Mouse (Mus musculus) cerebellum, adult 8-10 months (tissue): ENCODE measurements around the gene Ifnl2.

Experiments used
- DNase-seq: peaks from one replicate; pipeline ENCODE4 v3.0.0; 2022

Gene Ifnl2

GRCm38 (mm10) chr7:28490410-28490809 lies 19.8 kb downstream of the Ifnl2 start:
- peak; percentile 78 for DNase-seq

DNA sequence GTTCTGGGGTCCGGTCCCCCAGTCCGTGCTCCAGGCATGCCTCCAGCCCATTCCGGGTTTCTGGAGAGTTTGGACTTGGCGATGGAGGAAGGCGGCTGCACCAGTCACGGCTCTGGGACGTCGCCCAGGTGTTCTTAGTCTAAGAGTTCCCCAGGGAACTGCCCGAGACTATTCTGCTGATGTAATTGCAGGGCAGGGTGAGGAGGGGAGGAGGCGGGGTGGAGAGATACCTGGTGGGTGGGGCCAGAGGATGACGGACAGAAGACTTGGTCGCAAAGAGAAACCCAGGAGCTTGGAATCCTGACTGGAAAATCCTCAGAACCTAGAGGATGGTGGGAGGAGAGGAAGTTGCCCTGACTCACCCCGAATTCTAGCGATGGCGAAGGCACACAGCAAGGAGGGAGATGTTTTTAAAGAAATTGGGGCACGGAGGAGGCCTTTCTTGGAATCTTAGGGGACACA lies 22.2 kb downstream of the Ifnl2 start:
- no peak for DNase-seq

GRCm38 (mm10) chr7:28484192-28484591 lies 26.1 kb downstream of the Ifnl2 start:
- no peak for DNase-seq

- DNase-seq = no peak
Measured at GRCm38 (mm10) chr7:28482854-28483253, 27.4 kb downstream of the Ifnl2 start.

DNA sequence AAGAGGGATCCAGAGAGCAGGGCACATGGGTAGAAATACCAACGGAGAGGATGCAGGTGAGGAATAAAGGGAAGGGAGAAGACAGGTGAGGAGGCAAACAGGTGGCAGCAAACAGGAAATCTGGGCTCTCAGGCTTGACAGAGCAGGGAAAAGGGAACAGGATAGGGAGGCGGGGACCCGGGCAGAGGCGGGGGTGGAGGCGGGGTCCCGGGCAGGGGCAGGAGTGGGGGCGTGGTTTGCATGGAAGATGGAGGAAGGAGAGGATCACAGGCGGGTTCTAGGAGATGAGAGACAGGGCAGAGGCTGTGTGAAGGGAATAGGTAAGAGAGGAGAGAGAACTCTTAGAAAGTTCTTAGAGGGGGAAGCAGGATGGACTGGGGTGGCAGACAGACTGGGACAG lies 31.4 kb downstream of the Ifnl2 start:
- no peak for DNase-seq

- DNase-seq = no peak
Measured at GRCm38 (mm10) chr7:28477363-28477762, 32.9 kb downstream of the Ifnl2 start.

GRCm38 (mm10) chr7:28476191-28476590 lies 34.1 kb downstream of the Ifnl2 start:
- no peak for DNase-seq

DNA sequence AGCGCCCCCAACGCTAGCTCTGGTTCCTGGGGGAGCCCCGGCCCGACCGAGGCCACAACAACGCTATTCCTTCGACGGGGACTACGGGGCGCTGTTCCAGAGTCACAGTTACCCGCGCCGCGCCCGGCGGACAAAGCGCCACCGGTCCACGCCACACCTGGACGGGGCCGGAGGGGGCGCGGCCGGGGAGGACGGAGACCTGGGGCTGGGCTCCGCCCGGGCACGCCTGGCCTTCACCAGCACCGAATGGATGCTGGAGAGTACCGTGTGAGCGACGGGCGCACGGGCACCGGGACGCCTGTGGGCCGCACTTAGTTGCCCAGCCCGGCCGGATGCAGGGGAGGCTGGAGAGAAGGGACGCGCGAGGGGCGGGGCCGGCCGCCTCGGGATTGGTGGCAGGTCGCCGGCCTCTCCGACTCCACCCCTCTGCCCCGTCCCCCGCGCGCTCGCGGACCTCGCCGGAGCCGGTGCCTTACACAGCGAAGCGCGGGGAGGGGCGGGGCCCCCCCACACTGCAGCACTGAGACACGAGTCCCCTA lies 43.0 kb downstream of the Ifnl2 start:
- DNase-seq = no peak

DNA sequence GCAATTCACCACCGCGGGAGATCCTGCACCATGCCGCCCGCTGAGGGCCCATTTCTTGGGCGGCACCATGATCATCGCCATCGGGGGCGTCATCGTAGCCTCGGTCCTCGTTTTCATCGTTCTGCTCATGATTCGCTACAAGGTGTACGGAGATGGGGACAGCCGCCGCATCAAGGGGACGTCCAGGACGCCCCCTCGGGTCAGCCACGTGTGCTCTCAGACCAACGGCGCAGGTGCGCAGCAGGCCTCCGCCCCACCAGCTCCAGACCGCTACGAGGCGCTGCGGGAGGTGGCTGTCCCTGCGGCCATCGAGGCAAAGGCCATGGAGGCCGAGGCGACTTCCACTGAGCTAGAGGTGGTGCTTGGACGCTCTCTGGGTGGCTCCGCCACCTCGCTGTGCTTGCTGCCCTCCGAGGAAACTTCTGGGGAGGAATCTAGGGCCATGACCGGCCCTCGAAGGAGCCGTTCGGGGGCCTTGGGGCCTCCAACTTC lies 43.5 kb downstream of the Ifnl2 start:
- no peak for DNase-seq

GRCm38 (mm10) chr7:28464416-28465212 lies 45.6 kb downstream of the Ifnl2 start:
- DNase-seq = peak; percentile 85

GRCm38 (mm10) chr7:28462769-28463168 lies 47.5 kb downstream of the Ifnl2 start:
- no peak for DNase-seq

DNA sequence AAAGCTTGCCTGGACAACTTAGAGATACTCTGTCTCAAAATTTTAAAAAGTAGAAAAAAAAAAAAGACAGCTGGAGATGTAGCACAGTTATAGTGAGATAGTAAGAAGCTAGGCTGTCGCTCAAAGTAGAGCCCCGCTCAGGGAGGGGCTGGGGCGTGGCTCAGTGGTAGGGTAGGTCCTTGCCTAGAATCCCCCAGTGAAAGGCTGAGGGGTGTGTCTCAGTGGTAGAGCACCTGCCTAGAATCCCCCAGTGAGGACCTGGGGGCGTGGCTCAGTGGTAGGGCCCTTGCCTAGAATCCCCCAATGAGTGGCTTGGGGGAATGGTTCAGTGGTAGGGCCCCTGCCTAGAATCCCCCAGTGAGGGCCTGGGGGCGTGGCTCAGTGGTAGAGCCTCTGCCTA lies 49.9 kb downstream of the Ifnl2 start:
- DNase-seq = no peak
